Mouse (Mus musculus) neural tube, embryonic 12.5 days (tissue): ENCODE measurements around the gene Sgk2. TPM values are rescaled to one million over a fixed set of nuclear protein-coding genes. Genes with fewer than 3 reads are reported as not detected.

Source experiments
- ATAC-seq: fragments of 200-750 bp; cut with Nextera tagmentation; 2 replicates; pipeline ENCODE4 v1.8.0; 2017; ENCODE audit warnings: low read depth, mild to moderate bottlenecking, moderate TSS enrichment, moderate library complexity; ENCODE audit not compliant: low FRiP score
- H3K27ac ChIP-seq: fragments of 300-500 bp; sonication (generic); 2 replicates; pipeline ENCODE4 v1.5.1; 2016
- H3K27me3 ChIP-seq: fragments of 300-500 bp; sonication (generic); replicated peaks from 2 replicates; pipeline ENCODE4 v1.6.1; 2016; ENCODE audit warnings: mild to moderate bottlenecking
- H3K36me3 ChIP-seq: fragments of 300-500 bp; sonication (generic); 2 replicates; pipeline ENCODE4 v1.6.1; 2016; ENCODE audit warnings: mild to moderate bottlenecking
- H3K4me1 ChIP-seq: fragments of 300-500 bp; sonication (generic); 2 replicates; pipeline ENCODE4 v1.6.1; 2016
- H3K4me2 ChIP-seq: fragments of 300-500 bp; sonication (generic); replicated peaks from 2 replicates; pipeline ENCODE4 v1.6.1; 2016; ENCODE audit warnings: mild to moderate bottlenecking
- H3K4me3 ChIP-seq: fragments of 300-500 bp; sonication (generic); 2 replicates; pipeline ENCODE4 v1.5.1; 2016
- H3K9ac ChIP-seq: fragments of 300-500 bp; sonication (generic); 2 replicates; pipeline ENCODE4 v1.6.1; 2016; ENCODE audit warnings: mild to moderate bottlenecking
- H3K9me3 ChIP-seq: fragments of 300-500 bp; sonication (generic); 2 replicates; pipeline ENCODE4 v1.6.1; 2016; ENCODE audit warnings: mild to moderate bottlenecking
- WGBS: fragments of 180-500 bp; shearing (Covaris S2); methylation state at CpG from one replicate; pipeline ENCODE4 v1.1.7; 2016; 5-methylcytosine and 5-hydroxymethylcytosine counted together
- polyA plus RNA-seq: library from polyadenylated mRNA; unstranded; fragments of >200 nt; fragmentation: Nextera tagmentation; extraction: Ambion mirVana; gene quantifications from 2 replicates; pipeline ENCODE4 v1.2.1, GENCODE M21; 2016

Sgk2 gene
- polyA plus RNA-seq, 1 experiment from 2014 or later: not detected

- H3K27me3 ChIP-seq: no peaks in the 10 kb centered on the region
- no peaks in the 10 kb centered on the region for H3K36me3 ChIP-seq
- no peak overlapping the region for H3K9ac ChIP-seq
- H3K4me3 ChIP-seq: no peak overlapping the region
- 84% methylated on average over 9 of the region's 9 CpGs for WGBS
- H3K27ac ChIP-seq: no peak overlapping the region
- no peaks in the 10 kb centered on the region for H3K9me3 ChIP-seq
- H3K4me1 ChIP-seq: no peaks in the 10 kb centered on the region
- no peak overlapping the region for H3K4me2 ChIP-seq
- no peak for ATAC-seq
These were observed 6.9 kb downstream of the Sgk2 start for GRCm38 (mm10) chr2:162993881-162994616.

- H3K4me2 ChIP-seq: peak overlapping the region; percentile 53
- no peak overlapping the region for H3K9ac ChIP-seq
- H3K4me1 ChIP-seq: no peaks in the 10 kb centered on the region
- no peak overlapping the region for H3K27ac ChIP-seq
- H3K4me3 ChIP-seq: no peak overlapping the region
- peak; percentile 75 for ATAC-seq
- H3K36me3 ChIP-seq: no peaks in the 10 kb centered on the region
- H3K9me3 ChIP-seq: no peaks in the 10 kb centered on the region
- WGBS: 35% methylated on average over 18 of the region's 18 CpGs
- no peaks in the 10 kb centered on the region for H3K27me3 ChIP-seq
These were observed 11.5 kb downstream of the Sgk2 start for GRCm38 (mm10) chr2:162998528-162999230.

DNA sequence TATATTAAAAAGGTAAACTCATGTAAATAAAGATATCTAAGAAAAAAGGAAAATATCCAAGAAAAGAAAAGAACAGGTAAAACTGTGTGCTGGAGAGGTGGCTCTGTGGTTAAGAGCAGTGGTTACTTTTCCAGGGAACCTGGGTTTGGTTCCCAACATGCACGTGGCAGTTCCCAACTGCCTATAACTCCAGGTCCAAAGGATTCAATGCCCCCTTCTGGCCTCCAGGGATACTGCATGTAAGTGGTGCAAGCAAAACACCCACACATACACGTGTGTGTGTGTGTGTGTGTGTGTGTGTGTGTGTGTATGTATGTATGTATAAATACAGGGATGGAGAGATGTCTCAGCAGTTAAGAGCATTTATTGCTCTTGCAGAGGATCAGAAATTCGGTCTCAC is 12.6 kb downstream of the Sgk2 start:
- no peaks in the 10 kb centered on the region for H3K9me3 ChIP-seq
- no peak overlapping the region for H3K4me2 ChIP-seq
- no peak overlapping the region for H3K9ac ChIP-seq
- no peak for ATAC-seq
- no peaks in the 10 kb centered on the region for H3K27me3 ChIP-seq
- 27% methylated on average over 3 of the region's 3 CpGs for WGBS
- no peaks in the 10 kb centered on the region for H3K36me3 ChIP-seq
- H3K27ac ChIP-seq: no peak overlapping the region
- no peak overlapping the region for H3K4me3 ChIP-seq
- no peaks in the 10 kb centered on the region for H3K4me1 ChIP-seq

- H3K9ac ChIP-seq: no peak overlapping the region
- ATAC-seq: no peak
- no peak overlapping the region for H3K4me2 ChIP-seq
- H3K4me3 ChIP-seq: no peak overlapping the region
- no peaks in the 10 kb centered on the region for H3K27me3 ChIP-seq
- WGBS: 93% methylated on average over 1 of the region's 1 CpGs
- no peaks in the 10 kb centered on the region for H3K9me3 ChIP-seq
- no peaks in the 10 kb centered on the region for H3K4me1 ChIP-seq
- no peaks in the 10 kb centered on the region for H3K36me3 ChIP-seq
- no peak overlapping the region for H3K27ac ChIP-seq
These were observed 13.9 kb downstream of the Sgk2 start for GRCm38 (mm10) chr2:163001071-163001470.

GRCm38 (mm10) chr2:163007299-163007698 is 20.2 kb downstream of the Sgk2 start:
- 80% methylated on average over 4 of the region's 4 CpGs for WGBS

DNA sequence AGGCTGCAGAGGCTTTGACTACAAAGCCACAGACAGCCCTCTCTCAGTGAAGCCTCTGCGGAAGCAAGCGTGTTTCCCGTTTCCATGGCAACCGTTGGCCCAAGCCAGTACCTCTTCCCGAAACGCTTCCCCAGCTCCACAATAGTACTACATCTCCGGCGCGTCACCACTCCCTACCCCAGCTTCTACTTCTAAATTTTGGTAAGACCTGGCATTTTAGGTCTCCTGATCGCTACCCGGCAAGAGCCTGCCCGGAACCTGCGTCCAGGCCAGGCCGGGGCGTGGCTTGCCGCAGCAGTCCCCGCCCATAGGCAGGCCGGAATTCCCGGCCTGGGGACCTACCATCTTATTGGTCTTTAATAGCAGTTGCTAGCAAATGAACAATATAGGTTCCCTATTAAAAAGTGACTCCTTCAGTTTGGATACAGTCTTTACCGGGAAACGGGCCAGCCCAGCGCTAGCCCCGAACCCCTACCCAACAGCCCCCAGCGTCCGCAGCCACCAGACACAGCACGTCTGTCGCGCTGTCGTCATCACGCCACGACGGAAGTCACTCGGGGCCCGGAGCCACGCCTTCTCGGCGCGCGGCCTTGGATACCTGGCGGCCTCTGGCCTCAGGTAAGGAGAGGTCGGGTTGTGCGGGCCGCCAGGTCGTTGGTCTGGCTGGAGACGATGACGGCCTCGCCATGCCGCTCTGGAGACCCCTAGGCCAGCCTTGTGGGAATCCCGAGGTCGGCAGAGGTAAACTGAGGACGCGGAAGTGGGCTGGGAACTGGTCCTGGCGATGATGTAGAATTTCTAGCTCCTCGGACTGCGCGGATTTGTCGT is 30.0 kb downstream of the Sgk2 start, which contains the start of gene Ift52:
TSS of gene Ift52 (plus strand) at position 439 of the 828 bp plus-strand sequence.
- under 1% methylated on average over 57 of the region's 57 CpGs for WGBS
- Histone ChIP-seq H3K4me1 (peaks cover 9% of the 10 kb centered on the region), H3K9me3 (no peaks in the 10 kb centered on the region), H3K4me3 (peak within 1 kb of the TSS; percentile 87), H3K36me3 (no peaks in the 10 kb centered on the region), H3K4me2 (peak within 1 kb of the TSS; percentile 58), H3K9ac (peak within 1 kb of the TSS; percentile 75), H3K27me3 (no peaks in the 10 kb centered on the region), H3K27ac (no peak within 1 kb of the TSS)
- ATAC-seq: peak; percentile 95

More at GRCm38 (mm10) chr2:163007299-163007698, 20.2 kb downstream of the Sgk2 start:
- Histone ChIP-seq H3K4me2 (no peak overlapping the region), H3K27me3 (no peaks in the 10 kb centered on the region), H3K9ac (no peak overlapping the region), H3K9me3 (no peaks in the 10 kb centered on the region), H3K4me1 (no peaks in the 10 kb centered on the region), H3K27ac (no peak overlapping the region), H3K4me3 (no peak overlapping the region), H3K36me3 (no peaks in the 10 kb centered on the region)
- ATAC-seq: no peak

DNA sequence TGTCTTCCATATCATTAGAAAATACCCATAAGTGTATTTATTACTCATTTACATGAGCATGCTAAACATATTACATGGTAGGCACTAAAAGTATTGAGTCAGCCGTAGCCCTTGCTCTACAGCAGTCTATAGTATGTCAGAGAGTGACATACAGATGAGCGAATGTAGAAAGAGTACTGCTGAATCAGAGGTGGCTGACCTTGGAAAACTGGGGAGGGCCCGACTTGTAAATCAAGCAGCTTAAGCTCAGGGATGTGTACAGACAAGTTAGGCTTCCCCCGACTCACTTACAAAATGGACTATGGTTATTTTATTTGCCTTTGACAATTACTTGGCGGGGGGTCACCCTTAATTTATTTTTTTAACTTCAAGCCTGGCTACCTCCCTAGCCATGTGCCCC is 44.2 kb downstream of the Sgk2 start:
- 85% methylated on average over 5 of the region's 5 CpGs for WGBS
- Histone ChIP-seq H3K36me3 (peaks cover 78% of the 10 kb centered on the region), H3K4me2 (no peak overlapping the region), H3K9me3 (no peaks in the 10 kb centered on the region), H3K27ac (no peak overlapping the region), H3K27me3 (no peaks in the 10 kb centered on the region), H3K9ac (no peak overlapping the region), H3K4me1 (no peaks in the 10 kb centered on the region), H3K4me3 (no peak overlapping the region)
- no peak for ATAC-seq

- Histone ChIP-seq H3K9me3 (no peaks in the 10 kb centered on the region), H3K27ac (no peak overlapping the region), H3K9ac (no peak overlapping the region), H3K36me3 (peaks cover 78% of the 10 kb centered on the region), H3K4me3 (no peak overlapping the region), H3K4me1 (no peaks in the 10 kb centered on the region), H3K27me3 (no peaks in the 10 kb centered on the region), H3K4me2 (no peak overlapping the region)
- ATAC-seq: no peak
- WGBS: 72% methylated on average over 2 of the region's 2 CpGs
These were observed 44.6 kb downstream of the Sgk2 start for GRCm38 (mm10) chr2:163031757-163032156.

- no peak for ATAC-seq
- Histone ChIP-seq H3K27me3 (no peaks in the 10 kb centered on the region), H3K4me3 (no peak overlapping the region), H3K27ac (no peak overlapping the region), H3K9me3 (no peaks in the 10 kb centered on the region), H3K36me3 (peaks cover 78% of the 10 kb centered on the region), H3K9ac (no peak overlapping the region), H3K4me2 (no peak overlapping the region), H3K4me1 (no peaks in the 10 kb centered on the region)
- WGBS: 65% methylated on average over 4 of the region's 4 CpGs
These were observed 45.5 kb downstream of the Sgk2 start for GRCm38 (mm10) chr2:163032622-163033021.

DNA sequence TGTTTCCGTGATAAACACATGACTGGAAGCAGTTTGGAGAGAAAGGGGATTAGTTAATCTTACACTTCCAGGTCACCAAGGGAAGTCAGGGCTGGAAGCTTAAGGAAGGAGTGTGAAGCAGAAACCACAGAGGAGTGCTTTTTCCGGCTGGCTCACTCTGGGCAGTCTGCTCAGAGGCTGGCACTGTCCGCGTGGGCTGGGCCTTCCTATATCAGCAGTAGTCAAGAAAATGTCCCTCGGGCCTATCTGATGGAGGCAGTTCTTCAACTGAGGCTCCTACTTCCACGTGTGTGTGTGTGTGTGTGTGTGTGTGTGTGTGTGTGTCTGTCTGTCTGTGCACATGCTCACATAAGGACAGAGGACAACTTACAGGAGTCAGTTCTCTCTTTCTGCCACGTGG is 52.8 kb downstream of the Sgk2 start:
- 92% methylated on average over 7 of the region's 7 CpGs for WGBS
- Histone ChIP-seq H3K27ac (no peak overlapping the region), H3K36me3 (peaks cover 89% of the 10 kb centered on the region), H3K4me3 (no peak overlapping the region), H3K27me3 (no peaks in the 10 kb centered on the region), H3K9me3 (no peaks in the 10 kb centered on the region), H3K4me2 (no peak overlapping the region), H3K4me1 (no peaks in the 10 kb centered on the region), H3K9ac (no peak overlapping the region)
- ATAC-seq: no peak

DNA sequence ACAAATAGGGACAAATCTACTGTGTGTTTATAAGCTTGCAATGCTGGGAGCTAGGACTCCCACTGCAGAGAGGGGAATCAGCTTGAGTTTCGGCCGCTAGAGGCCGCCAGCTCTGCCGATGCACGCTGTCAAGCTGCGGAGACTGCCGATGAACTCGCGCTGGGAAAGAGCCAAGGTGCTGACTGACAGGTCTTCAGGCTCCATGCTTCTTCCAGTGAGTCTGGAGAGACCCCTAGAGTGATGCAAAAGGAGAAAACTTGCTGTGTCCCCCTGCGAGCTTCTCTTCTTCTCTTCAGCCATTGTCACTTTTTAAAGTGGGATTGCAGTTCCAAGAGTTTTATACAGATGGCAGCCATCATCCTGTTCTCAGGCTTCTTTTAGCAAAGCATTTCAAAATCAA is 61.0 kb downstream of the Sgk2 start:
- no peak overlapping the region for H3K9ac ChIP-seq

DNA sequence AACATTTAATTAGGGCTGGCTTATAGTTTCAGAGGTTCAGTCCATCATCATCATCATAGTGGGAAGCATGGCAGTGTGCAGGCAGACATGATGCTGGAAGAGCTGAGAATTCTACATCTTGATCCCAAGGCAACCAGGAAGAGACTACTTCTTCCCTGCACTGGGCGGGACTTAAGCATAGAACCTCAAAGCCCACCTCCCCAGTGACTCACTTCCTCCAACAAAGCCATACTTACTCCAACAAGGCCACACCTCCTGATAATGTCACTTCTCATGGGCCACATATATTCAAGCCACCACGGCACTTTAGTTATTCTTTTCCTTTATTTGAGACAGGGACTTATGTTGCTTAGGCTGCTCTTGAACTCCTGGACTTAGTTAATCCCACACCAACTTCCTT is 62.0 kb downstream of the Sgk2 start:
- WGBS: 93% methylated on average over 2 of the region's 2 CpGs

More for the DNA sequence above, 61.0 kb downstream of the Sgk2 start:
- Histone ChIP-seq H3K27ac (no peak overlapping the region), H3K4me1 (no peaks in the 10 kb centered on the region), H3K36me3 (peaks cover 35% of the 10 kb centered on the region), H3K27me3 (no peaks in the 10 kb centered on the region), H3K9me3 (no peaks in the 10 kb centered on the region), H3K4me3 (no peak overlapping the region), H3K4me2 (peak overlapping the region; percentile 39)
- 4% methylated on average over 10 of the region's 10 CpGs for WGBS
- ATAC-seq: no peak

More for the DNA sequence above, 62.0 kb downstream of the Sgk2 start:
- no peak for ATAC-seq
- H3K9me3 ChIP-seq: no peaks in the 10 kb centered on the region
- H3K27me3 ChIP-seq: no peaks in the 10 kb centered on the region
- H3K9ac ChIP-seq: no peak overlapping the region
- no peak overlapping the region for H3K4me3 ChIP-seq
- H3K4me1 ChIP-seq: no peaks in the 10 kb centered on the region
- no peak overlapping the region for H3K27ac ChIP-seq
- no peak overlapping the region for H3K4me2 ChIP-seq
- H3K36me3 ChIP-seq: peaks cover 27% of the 10 kb centered on the region
